Mouse (Mus musculus) monocyte, adult 2 months (primary cell): ENCODE results near the gene Vwce.

Experiments
- DNase-seq, 2 experiments: peaks; one replicate each; pipeline ENCODE4 v3.0.0; 2022; ENCODE audit warnings: low spot score in 2 of 2, low read depth in 1 of 2

Gene Vwce

DNA sequence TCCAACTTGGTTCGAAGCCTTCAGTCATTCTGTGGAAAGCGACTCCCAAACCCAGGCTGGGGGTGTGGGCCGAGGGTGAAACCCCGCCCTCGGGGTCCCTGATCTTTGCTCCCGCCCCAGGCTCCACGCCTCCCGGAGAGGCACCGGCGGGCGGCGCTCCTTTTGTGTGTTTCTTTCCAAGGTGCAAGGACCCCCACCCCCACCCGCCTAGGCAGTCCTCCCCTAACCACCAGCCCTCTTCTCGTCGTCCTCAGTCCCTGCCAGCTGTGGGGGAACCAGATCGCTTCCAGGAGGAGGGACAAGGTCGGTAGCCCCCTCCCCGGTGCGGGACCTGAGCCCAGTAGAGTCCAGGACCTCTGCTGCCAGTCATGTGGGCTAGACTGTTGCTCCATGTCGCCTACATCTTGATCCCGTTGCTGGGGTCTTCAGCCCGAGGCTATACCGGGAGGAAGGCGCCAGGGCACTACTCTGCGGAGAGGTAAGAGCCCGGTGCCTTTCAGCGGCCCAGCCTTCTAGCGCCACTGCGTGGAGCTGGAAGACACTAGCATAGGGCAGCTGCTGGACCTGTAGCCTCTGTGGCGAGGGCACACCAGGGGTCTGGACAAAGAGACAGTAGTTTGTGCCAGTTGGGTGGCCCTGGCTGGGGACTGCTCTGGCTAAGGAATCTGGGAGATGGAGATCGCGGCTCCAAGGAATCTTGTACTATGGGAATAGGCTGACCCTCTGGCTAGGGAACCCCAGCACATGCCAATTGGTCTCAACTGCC is at the start of gene Vwce:
TSS of gene Vwce (plus strand) at position 108 of the 766 bp plus-strand sequence.
- DNase-seq: no peak

GRCm38 (mm10) chr19:10585112-10585511 is 48.9 kb upstream of the Vwce start:
- DNase-seq: no peak

GRCm38 (mm10) chr19:10587231-10587630 is 46.8 kb upstream of the Vwce start:
- DNase-seq: no peak

DNA sequence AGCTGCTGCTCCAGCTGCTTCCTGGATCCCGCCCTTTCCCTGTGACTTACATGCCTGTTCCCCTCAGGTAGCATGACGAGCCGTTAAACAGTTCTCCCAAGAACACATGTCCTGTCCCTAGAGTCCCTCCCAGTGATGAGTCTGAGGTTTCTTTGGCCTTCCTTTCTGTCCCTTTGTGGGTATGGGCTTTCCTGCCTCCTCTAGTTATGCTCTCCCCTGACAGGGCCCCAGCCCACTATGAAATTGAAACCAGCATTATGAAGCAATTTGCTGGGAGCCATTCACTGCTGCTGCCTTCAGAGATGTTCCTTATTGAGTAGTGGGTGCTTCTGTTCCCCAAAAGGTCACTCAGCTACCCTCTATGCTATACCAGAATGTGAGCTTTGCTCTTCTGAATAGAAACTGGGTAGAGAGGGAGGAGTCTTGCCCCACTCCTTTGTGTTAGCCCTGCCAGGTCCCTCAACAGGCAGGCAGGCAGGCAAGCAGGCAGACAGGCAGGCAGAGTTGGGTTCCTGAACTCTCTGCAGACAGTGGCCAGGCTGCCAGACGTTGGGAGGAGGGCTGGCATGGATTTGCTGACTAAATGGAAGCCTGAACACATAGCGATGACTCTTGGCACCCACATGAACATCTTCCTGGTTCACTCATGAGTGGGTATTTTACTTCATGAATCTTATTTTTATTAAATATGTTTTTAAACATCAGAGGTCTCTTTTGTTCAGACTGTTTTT is 44.7 kb upstream of the Vwce start:
- DNase-seq: no peak

DNA sequence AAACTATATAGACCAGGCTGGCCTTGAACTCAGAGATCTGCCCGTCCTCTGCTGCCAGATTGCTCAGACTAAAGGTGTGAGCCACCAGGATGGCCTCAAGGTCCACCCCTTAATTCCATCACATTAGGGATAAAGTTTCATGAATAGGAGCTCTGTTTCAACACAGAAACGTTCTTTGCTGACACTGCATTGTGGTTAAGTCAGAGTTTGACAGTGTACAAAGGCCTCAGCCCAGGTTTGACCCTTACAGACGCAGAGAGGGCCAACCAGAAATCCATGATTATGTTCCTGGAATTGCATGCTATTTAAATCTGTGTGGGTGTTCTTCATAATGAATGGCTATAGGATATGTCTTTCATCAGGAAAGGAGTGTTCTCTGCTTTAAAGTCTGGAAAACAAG is 43.7 kb upstream of the Vwce start:
- DNase-seq: no peak

- DNase-seq: no peak
Observed at GRCm38 (mm10) chr19:10591659-10592377, 42.2 kb upstream of the Vwce start.

GRCm38 (mm10) chr19:10598188-10598587 is 35.8 kb upstream of the Vwce start:
- DNase-seq: no peak

DNA sequence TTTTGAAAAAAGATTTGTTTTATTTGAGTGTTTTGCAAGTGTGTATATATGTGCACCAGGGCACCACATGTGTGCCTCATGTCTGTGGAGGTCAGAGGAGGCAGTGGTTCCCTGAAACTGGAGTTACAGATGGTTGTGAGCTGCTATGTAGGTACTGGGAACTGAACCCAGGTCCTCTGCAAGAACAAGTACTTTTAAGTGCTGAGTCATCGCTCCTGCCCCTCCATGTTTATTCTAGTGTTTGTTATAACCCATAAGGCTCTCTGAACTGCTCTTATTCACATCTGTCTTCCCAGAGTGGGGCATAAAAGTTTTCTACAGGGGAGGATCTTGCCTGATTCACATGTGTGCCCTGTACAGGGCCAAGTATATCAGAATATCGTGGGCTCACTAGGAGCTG is 34.4 kb upstream of the Vwce start:
- DNase-seq: no peak

DNA sequence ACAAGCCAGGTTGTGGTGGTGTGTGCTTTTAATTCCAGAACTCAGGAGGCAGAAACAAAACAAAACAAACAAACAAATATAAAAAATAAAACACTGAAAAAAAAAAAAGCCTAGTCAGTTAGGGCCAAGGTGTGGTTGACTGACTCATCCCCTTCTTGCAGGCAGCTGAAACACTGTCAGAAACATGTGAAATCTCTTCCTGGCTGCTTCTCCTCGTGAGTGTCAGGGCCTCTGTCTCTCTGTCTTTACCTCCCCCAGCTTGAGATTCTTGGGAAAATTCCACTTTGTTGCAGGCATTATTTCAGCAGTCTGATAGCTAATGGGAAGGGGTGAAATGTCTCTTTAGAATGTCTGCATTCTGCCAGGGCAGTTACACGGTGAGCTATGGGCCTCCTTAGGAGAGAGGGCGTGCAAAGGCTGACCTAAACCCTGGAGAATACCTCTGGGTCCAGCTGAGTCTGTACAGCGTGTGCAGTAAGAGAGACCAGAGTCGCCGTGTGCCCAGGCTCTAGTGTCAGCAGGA is 31.7 kb upstream of the Vwce start:
- no peak for DNase-seq

DNA sequence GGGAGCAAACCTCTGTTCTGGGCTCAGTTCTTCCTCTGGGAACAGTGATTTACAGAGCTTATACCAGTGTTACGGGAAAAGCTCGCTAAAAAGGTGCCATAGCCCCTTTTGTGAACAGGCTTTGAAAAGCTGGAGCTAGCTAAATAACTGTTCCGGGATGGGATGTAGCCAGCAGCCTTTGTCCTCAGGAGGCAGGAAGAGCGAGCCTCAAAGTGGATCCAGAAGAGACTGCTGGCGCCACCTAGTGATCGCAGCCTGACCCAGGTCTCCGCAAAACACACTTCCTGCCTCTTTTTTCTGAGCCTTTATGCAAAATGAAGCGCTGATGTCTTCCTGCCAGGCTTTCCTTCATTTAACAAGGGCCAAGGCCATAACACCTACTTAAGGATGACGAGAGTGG is 31.2 kb upstream of the Vwce start:
- peak; percentile 50 to 73 for DNase-seq

GRCm38 (mm10) chr19:10603660-10604523 is 30.1 kb upstream of the Vwce start:
- no peak for DNase-seq

GRCm38 (mm10) chr19:10604534-10604933 is 29.5 kb upstream of the Vwce start:
- DNase-seq: no peak

- peak; percentile 91 to 96 for DNase-seq
Observed at GRCm38 (mm10) chr19:10605293-10605900, 28.6 kb upstream of the Vwce start, which contains the start of the genes Ddb1 and Tkfc. Gene Ddb1 (plus strand): TSS chr19:10605327. Gene Tkfc (minus strand): TSS chr19:10605654.

DNA sequence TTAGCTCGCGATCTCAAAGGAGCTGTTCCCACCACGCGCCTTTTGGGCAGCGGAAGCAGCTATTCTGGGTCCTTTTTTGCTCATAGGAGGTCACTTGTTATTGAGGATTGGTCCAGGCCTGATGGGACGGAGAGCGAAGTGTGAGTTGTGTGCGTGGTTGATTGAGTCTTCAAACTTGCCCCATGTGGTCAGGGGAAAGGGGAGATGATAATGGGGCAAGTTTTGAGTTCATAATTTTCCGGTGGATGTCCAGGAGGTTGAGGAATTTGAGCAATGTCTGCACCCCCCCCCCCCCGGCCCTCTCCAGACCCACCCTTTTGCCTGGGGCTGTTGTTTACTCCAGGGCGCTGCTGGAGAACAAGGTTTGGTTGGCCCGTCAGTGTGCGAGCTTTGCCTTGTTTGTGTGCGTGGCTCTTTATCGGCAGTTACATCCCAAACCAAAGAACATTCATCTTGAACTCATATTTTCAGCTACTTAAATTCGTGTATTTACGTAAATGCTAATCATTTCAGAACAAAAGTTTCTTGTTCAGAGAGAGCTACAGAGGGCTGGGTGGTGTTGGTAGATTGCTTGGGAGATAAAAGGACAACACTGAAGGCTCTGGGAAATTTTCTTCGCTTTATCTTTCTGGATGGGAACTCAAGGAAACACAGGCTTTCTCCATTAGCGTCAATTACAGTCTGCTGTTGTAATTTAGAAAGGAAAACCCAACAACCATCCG is 28.0 kb upstream of the Vwce start:
- DNase-seq: no peak

- no peak for DNase-seq
Observed at GRCm38 (mm10) chr19:10608573-10609240, 25.3 kb upstream of the Vwce start.

DNA sequence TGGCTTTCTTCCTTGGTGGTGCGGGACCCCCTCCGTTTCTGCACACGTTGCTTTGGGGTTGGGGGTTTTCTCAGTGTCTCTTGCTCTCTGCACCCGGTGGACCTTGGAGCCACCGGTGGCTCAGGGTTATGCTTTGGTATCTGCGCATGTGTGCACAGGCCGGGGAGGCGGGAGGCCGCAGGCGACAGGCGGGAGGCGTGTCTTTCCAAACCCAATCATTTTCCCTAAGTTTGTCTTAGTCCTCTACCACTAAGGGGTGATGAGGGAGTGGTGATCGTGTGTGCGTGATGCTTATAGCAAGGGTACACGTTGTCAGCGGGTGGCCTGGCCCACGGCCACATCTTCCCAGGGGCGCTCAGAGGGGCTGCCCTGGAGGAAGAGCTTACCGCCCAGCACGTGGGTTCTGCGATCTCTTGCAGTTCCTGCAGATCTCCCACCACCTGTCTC is 882 bp downstream of the Vwce start:
- no peak for DNase-seq

DNA sequence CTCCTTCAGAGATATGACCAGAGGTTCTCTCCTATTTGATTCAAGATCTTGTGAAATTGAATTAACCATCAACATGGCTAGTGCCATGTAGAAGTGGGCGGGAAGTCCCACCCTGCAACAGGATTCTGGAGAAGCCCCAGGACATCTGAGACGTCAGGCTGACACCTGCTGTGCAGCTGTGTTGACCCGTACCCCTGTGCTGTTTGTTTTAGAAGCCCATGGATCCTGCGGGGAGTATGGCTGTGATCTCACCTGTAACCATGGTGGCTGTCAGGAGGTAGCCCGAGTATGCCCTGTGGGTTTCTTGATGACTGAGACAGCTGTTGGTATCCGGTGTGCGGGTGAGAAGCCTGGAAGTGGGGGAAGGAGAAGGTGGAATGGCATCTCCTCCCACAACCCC is 3.8 kb downstream of the Vwce start:
- DNase-seq: no peak

DNA sequence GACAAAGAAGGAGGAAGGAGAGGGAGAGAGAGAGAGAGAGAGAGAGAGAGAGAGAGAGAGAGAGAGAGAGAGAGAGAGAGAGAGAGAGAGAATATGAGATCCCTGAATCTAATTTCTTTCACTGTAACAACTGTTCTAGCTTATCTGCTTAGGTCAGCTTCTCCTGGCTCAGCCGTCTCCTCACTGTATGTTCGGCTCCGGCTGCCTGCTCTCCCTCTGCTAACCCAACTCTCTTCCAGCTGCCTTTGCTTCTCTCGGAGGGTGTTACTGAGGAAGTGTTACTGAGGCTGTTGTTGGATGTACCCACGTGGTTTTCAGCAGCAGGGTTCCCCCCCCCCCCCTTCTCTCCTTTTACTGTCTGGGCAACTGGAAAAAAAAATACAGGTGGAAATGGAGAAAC is 6.1 kb downstream of the Vwce start:
- no peak for DNase-seq
